Mouse (Mus musculus) lung, embryonic 14.5 days (tissue): ENCODE data around the gene Ephb4. TPM values are rescaled to one million over a fixed set of nuclear protein-coding genes. Genes with fewer than 3 reads are reported as not detected.

Experiments
- ATAC-seq: fragments of 200-750 bp; cut with Nextera tagmentation; 2 replicates; pipeline ENCODE4 v1.8.0; 2017; ENCODE audit warnings: mild to moderate bottlenecking, moderate TSS enrichment, moderate library complexity; ENCODE audit not compliant: insufficient read depth
- DNase-seq: peaks from one replicate; pipeline ENCODE4 v3.0.0-alpha.2; 2015
- H3K27ac ChIP-seq: fragments of 300-500 bp; sonication (generic); 2 replicates; pipeline ENCODE4 v1.5.1; 2014; ENCODE audit warnings: low read depth, mild to moderate bottlenecking, moderate library complexity
- H3K27me3 ChIP-seq: fragments of 300-500 bp; sonication (generic); 2 replicates; pipeline ENCODE4 v1.6.1; 2014; ENCODE audit warnings: low read length, control low read depth; ENCODE audit not compliant: insufficient read depth
- H3K36me3 ChIP-seq: fragments of 300-500 bp; sonication (generic); 2 replicates; pipeline ENCODE4 v1.6.1; 2014; ENCODE audit warnings: control low read depth; ENCODE audit not compliant: insufficient read depth
- H3K4me1 ChIP-seq: fragments of 300-500 bp; sonication (generic); 2 replicates; pipeline ENCODE4 v1.6.1; 2014; ENCODE audit warnings: antibody characterized with exemption, control low read depth; ENCODE audit not compliant: insufficient read depth
- H3K4me2 ChIP-seq: fragments of 300-500 bp; sonication (generic); 2 replicates; pipeline ENCODE4 v1.6.1; 2014; ENCODE audit warnings: mild to moderate bottlenecking
- H3K4me3 ChIP-seq: fragments of 300-500 bp; sonication (generic); 2 replicates; pipeline ENCODE4 v1.5.1; 2014; ENCODE audit warnings: low read depth, low read length
- H3K9ac ChIP-seq: fragments of 300-500 bp; sonication (generic); 2 replicates; pipeline ENCODE4 v1.6.1; 2014
- H3K9me3 ChIP-seq: fragments of 300-500 bp; sonication (generic); 2 replicates; pipeline ENCODE4 v1.6.1; 2016; ENCODE audit warnings: low read depth, low read length, control low read depth
- CTCF ChIP-seq: IDR thresholded peaks from 2 replicates; pipeline ENCODE4 v1.5.1; 2016; ENCODE audit warnings: antibody characterized with exemption, low read depth
- whole genome bisulfite sequencing: fragments of 180-500 bp; shearing (Covaris S2); extraction: QIAGEN DNeasy Blood & Tissue Kit; methylation state at CpG from one replicate; pipeline ENCODE4 v1.1.7; 2014; 5-methylcytosine and 5-hydroxymethylcytosine counted together
- polyA plus RNA-seq: library from polyadenylated mRNA; unstranded; fragments of >200 nt; fragmentation: Nextera tagmentation; extraction: Ambion mirVana; gene quantifications from 2 replicates; pipeline ENCODE4 v1.2.1, GENCODE M21; 2014

Gene Ephb4
- polyA plus RNA-seq, 1 experiment from 2014 or later: 78.0 TPM

GRCm38 (mm10) chr5:137343412-137343811 lies 6.5 kb upstream of the Ephb4 start:
- no peak for TF ChIP-seq CTCF
- DNase-seq (no peak), ATAC-seq (no peak)
- Histone ChIP-seq H3K4me2 (no peak overlapping the region), H3K27ac (0 out of 2 replicates have a peak overlapping the region, but pooled peaks have one; percentile 54), H3K9me3 (no peaks in the 10 kb centered on the region), H3K4me1 (peaks cover 36% of the 10 kb centered on the region), H3K27me3 (no peaks in the 10 kb centered on the region), H3K9ac (no peak overlapping the region), H3K36me3 (no peaks in the 10 kb centered on the region), H3K4me3 (no peak overlapping the region)
- WGBS: 86% methylated on average over 5 of the region's 5 CpGs

- peak; percentile 37 for TF ChIP-seq CTCF
- no peak overlapping the region for H3K4me2 ChIP-seq
- H3K27ac ChIP-seq: no peak overlapping the region
- no peaks in the 10 kb centered on the region for H3K36me3 ChIP-seq
- H3K27me3 ChIP-seq: no peaks in the 10 kb centered on the region
- ATAC-seq: no peak
- no peaks in the 10 kb centered on the region for H3K9me3 ChIP-seq
- no peak overlapping the region for H3K4me3 ChIP-seq
- peaks cover 36% of the 10 kb centered on the region for H3K4me1 ChIP-seq
- no peak overlapping the region for H3K9ac ChIP-seq
- DNase-seq: no peak
These were observed 6.0 kb upstream of the Ephb4 start for GRCm38 (mm10) chr5:137343869-137344268.

GRCm38 (mm10) chr5:137345821-137346220 lies 4.1 kb upstream of the Ephb4 start:
- Histone ChIP-seq H3K27me3 (no peaks in the 10 kb centered on the region), H3K4me1 (peaks cover 26% of the 10 kb centered on the region; the same call in 1 of the 2 replicates), H3K9ac (peak overlapping the region; percentile 38), H3K9me3 (no peaks in the 10 kb centered on the region), H3K27ac (peak overlapping the region; percentile 81; the same call in 1 of the 2 replicates), H3K4me3 (no peak overlapping the region), H3K4me2 (peak overlapping the region; percentile 50), H3K36me3 (no peaks in the 10 kb centered on the region)
- WGBS: 8% methylated on average over 9 of the region's 9 CpGs
- ATAC-seq: no peak
- TF ChIP-seq CTCF: no peak
- DNase-seq: peak; percentile 77

- no peak for TF ChIP-seq CTCF
- no peaks in the 10 kb centered on the region for H3K27me3 ChIP-seq
- no peaks in the 10 kb centered on the region for H3K9me3 ChIP-seq
- no peak overlapping the region for H3K4me3 ChIP-seq
- H3K4me2 ChIP-seq: peak overlapping the region; percentile 50
- H3K36me3 ChIP-seq: no peaks in the 10 kb centered on the region
- H3K27ac ChIP-seq: peak overlapping the region; percentile 77
- DNase-seq: peak; percentile 27
- peaks cover 26% of the 10 kb centered on the region; the same call in 1 of the 2 replicates for H3K4me1 ChIP-seq
- H3K9ac ChIP-seq: no peak overlapping the region; the same call in 1 of the 2 replicates
- no peak for ATAC-seq
- 22% methylated on average over 1 of the region's 1 CpGs for WGBS
These were observed 3.5 kb upstream of the Ephb4 start for GRCm38 (mm10) chr5:137346388-137346787.

GRCm38 (mm10) chr5:137346983-137347382 lies 2.9 kb upstream of the Ephb4 start:
- 52% methylated on average over 4 of the region's 4 CpGs for WGBS
- TF ChIP-seq CTCF: no peak
- H3K9ac ChIP-seq: no peak overlapping the region
- no peaks in the 10 kb centered on the region for H3K27me3 ChIP-seq
- DNase-seq: no peak
- H3K4me1 ChIP-seq: peaks cover 26% of the 10 kb centered on the region; the same call in 1 of the 2 replicates
- H3K9me3 ChIP-seq: no peaks in the 10 kb centered on the region
- H3K4me2 ChIP-seq: 0 out of 2 replicates have a peak overlapping the region, but pooled peaks have one; percentile 15
- H3K27ac ChIP-seq: peak overlapping the region; percentile 77
- no peak overlapping the region for H3K4me3 ChIP-seq
- H3K36me3 ChIP-seq: no peaks in the 10 kb centered on the region
- ATAC-seq: no peak

- 0 out of 2 replicates have a peak, but pooled peaks cover 3% of the 10 kb centered on the region for H3K36me3 ChIP-seq
- DNase-seq (peak; percentile 53), ATAC-seq (no peak)
- TF ChIP-seq CTCF: no peak
- H3K27ac ChIP-seq: peak overlapping the region; percentile 98
- H3K27me3 ChIP-seq: no peaks in the 10 kb centered on the region
- H3K4me2 ChIP-seq: peak overlapping the region; percentile 95
- peaks cover 26% of the 10 kb centered on the region; the same call in 1 of the 2 replicates for H3K4me1 ChIP-seq
- H3K4me3 ChIP-seq: no peak overlapping the region
- no peaks in the 10 kb centered on the region for H3K9me3 ChIP-seq
- H3K9ac ChIP-seq: no peak overlapping the region
- 7% methylated on average over 7 of the region's 7 CpGs for WGBS
These were observed 2.1 kb upstream of the Ephb4 start for GRCm38 (mm10) chr5:137347856-137348255.

- peak overlapping the region; percentile 95 for H3K4me2 ChIP-seq
- peak; percentile 74 for DNase-seq
- peaks cover 6% of the 10 kb centered on the region for H3K36me3 ChIP-seq
- TF ChIP-seq CTCF: no peak
- H3K4me1 ChIP-seq: peaks cover 26% of the 10 kb centered on the region; the same call in 1 of the 2 replicates
- WGBS: 2% methylated on average over 33 of the region's 33 CpGs
- H3K9ac ChIP-seq: peak overlapping the region; percentile 57
- no peaks in the 10 kb centered on the region for H3K9me3 ChIP-seq
- peak overlapping the region; percentile 92 for H3K4me3 ChIP-seq
- H3K27ac ChIP-seq: peak overlapping the region; percentile 98
- ATAC-seq: peak; percentile 32
- no peaks in the 10 kb centered on the region for H3K27me3 ChIP-seq
These were observed 1.2 kb upstream of the Ephb4 start for GRCm38 (mm10) chr5:137348482-137349383.
